Mouse (Mus musculus) cerebellum, postnatal 14 days (tissue): Measurements from ENCODE around the gene Ndufa7.

Experiments
- DNase-seq, 2 experiments: peaks; one replicate each; pipeline ENCODE4 v3.0.0; 2021; ENCODE audit warnings: mixed read lengths in 2 of 2

Ndufa7 gene

DNA sequence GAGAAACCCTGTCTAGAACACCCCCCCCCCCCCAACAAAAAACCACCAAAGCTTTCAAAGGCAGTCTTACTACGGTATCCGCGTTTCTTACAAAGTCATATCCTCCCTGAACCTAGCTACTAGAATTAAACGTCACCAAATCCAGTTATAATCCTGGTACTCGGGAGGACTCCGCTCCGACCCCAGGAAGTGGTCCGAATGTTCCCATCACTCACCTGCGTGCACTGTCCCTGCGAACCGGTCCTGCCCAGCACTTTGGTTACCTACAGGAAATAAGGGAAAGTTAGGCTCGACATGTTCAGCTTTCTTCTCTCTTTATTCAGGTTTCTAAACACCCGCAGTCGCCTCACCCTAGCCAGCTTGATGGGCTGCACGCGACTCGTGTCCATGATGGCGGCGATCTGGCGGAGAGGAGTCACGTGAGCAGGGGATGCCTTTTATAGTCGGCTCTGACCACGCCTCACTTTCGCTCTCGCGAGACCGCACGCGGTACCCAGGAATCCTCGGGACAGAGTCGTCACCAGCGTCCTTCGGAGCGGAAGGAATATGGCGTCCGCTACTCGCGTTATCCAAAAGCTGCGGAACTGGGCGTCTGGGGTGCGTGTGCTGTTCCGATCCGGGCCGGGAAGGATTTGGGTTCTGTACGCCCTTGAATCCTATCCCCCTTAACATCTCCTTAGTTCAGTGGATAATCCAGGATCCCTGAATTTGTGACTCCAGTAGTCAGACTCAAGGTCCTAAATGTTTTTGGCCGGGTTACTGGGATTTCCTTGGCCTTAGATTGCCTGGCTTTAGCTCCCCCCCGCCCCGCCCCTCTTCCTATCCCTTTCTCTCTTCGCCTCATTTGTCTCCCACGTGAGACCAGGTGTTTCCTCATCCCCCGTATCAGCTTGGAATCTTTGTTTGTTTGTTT, at the start of gene Ndufa7, which contains the start of gene Rps28:
Gene Ndufa7, plus strand, starts transcription at position 489 of the 913 bp plus-strand sequence.
Gene Rps28, minus strand, starts transcription at position 479 of the 913 bp plus-strand sequence.
- peak; percentile 98 to 99 for DNase-seq

DNA sequence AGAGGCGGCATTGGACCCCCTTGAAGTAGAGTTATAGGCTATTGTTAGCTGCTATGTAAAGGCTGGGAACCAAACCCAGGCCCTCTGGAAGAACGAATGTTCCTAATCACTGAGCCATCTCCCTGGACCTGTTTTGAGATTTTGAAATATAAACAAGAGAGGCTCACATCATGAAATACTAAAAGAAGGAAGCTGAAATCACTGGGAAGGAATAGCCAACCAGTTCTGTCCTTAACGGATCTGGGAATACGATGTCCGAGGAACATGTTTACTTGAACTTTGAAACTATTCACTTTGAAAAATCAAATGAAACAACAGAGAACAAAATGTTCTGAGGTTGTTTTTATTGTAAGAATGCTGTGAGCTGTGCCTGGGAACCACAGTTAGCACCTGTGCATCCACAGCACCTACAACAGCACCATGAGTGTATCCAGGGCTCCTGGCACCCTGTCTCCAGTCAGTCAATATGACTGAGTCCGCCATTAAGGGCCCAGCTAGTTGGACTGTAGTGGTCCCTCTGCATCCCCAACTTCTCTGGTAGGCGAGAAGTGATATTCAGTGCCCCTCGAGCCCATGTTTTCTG, 49.7 kb upstream of the Ndufa7 start:
- no peak for DNase-seq

DNA sequence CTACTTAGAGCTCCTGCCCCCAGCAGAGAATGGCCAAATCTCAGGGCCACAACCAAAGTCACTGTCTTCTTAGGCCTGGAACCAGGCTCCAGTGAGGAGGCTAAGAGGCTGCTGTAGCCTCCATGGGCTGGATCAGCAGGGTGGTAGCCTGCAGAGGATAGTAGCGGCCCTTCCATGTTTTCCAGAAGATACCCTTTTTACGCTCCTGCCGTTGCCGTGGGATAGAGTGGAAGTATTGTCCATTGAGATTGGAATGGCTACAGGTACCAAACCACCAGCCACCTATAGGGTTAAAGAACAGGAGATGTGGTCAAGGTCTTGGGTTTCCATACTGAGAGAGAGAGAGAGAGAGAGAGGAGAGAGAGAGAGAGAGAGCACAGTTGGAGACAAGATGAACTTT, 49.1 kb upstream of the Ndufa7 start:
- no peak for DNase-seq

DNA sequence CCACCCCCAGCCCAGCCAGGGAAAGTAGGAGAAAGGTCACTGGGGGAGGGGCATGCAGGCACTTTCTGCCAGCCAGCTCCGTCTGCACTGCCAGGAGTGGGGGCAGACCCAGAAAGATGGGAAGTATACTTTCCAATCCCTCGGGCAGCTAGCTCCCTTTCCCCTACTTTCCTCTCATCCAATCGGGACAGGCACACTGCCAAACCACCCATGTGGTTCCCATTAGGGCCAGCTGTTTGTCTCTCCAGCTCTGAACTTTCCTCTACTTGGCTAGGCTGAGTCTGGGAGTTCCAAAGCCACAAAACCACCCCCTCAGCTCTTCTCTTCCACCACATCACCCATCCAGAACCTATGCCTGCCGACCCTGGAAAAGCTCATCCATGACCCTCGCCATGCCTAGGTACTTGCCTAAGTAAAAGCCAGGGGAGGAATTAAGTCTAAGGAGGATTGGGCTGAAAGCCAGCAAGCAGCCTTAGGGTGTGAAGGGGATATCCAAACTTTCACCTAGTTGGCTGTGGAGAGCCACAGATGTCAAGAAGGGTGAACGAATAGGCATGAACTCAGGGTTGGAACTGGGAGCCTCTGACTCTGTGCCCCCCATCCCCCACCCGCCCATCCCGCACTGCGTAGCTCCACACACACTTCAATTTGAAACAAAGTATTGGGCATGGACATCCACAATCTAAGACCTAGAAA, 45.0 kb upstream of the Ndufa7 start:
- peak; percentile 59 to 79 for DNase-seq

DNA sequence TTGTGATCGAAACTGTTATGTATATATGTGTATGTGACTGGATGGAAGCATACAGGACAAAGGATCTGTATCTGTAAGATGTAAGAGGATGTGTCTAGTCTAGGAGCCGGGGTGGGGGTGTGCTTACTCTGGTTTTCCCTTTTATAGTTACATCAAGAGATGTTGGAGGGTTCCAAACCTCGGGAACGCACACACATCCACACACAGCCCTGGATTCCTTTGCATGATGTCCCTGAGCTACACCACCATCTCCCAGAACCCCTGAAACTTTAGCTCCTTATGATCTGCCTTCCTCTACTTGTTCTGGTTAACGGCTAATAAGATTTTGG, 44.4 kb upstream of the Ndufa7 start:
- DNase-seq, result no peak

DNA sequence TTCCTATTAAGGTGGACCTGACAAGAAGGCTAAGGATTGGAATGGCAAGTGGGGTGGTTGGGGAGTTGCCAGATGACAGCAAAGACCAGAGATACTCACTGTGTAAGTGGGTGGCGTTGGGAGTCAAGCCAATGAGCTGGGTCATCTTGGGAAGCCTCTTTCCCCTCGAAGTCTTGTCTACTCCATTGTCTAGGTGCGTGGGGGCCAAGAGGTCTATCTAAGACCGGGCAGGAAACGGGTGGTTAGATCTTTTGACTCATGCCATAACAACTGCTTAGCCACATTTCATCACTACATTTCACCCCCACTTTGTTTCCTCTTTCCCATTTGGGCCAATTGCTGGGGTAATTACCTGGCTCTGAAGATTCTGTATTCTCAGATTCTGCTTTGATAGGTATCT, 43.9 kb upstream of the Ndufa7 start:
- DNase-seq, result no peak

DNA sequence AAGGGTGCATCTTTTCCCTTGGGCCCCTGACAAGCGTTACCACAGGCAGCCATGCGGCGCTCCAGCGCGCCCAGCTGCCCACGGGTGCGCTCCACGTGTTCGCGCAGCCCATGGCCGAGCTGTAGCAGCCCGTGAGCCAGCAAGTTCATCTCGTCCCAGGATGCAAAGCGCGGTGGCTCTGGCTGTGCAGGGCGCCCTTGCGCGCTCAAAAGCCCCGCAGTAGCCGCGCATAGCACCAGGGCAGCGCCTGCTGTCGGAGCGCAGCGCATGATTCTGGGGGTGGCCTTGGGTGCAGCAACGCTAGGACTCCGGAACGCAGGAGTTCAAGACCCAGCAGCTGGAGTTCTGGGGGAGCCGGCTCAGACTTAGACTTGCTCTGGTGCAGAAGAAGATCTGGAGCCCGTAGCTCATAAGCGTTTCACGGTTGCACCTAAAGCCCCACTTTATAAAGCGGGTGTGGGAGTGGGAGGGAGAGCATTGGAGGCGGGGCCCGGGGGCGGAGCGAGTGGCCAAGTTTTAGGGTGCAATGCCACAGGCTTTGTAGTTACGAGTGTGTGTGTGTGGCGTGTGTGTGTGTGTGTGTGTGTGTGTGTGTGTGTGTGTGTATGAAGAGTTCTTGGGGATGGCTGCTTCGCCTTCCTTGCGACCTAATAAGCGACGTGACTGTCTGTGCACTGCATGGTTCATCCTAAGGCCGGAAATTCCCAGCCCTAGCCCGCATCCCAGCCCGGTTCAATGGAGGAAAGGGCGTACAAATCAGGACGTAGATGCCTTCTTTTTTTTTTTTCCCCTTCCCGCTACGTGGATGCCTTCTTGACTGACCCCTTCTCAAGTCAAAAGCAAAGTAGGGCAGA, 43.0 kb upstream of the Ndufa7 start, which contains the start of gene Angptl4:
Gene Angptl4, minus strand, starts transcription at position 707 of the 854 bp plus-strand sequence.
- peak; percentile 22 to 23 for DNase-seq

DNA sequence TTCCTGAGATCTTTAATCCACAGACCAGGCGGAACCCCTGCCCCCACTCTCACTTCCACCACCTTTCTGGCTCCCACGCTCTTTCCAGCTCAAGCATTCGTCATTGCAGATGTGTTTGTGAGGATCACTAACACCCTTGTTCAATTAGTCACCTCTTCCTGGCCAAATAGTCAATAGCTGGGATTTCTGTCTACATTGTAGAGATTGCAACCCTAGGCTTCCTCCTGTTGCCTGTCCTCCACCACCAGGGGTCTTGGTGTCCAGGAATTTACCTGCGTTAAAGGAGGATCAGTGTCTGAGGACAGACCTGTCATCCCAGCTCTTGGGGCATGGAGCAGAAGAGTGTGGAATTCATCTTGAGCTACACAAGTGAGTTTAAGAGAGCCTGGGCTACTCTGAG, 42.3 kb upstream of the Ndufa7 start:
- no peak for DNase-seq

DNA sequence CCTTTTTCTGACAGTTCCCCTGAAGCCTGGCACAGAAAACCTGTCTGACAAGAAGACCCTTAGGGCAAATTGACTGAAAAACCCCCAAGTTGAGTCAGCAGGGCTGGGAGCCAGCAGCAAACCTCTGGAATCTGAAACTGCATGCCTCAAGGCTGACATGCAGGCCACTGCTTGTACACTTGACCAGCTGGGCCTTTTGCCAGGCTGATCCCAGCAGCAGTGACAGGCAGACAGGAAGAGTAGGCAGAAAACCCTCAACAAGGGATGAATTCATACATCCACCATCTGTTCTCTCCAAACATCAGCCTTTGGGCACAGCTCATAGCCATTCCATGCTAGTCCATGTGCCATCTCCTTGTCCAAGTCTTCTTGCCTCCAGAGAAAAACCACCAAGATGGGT, 41.0 kb upstream of the Ndufa7 start:
- DNase-seq, result peak in 1 of 2 experiments; percentile 34

DNA sequence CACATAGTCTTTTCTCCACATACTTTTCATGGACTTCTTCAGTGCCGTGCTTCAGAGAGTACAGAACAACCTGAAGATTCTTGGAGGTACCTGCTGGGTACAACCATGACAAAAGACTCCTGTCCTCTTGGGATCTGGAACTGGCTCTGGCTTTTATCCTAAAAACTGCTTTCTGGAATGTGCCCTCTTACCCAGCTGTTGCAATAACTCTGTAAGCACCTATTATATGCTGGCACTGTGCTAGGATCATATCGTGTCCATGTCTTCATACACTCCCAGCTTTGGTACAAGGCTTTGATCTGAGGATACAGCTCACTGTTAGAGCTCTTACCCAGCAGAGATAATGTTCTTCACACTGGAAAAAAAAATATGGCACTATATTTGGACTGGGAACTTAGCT, 39.4 kb upstream of the Ndufa7 start:
- DNase-seq, result no peak

DNA sequence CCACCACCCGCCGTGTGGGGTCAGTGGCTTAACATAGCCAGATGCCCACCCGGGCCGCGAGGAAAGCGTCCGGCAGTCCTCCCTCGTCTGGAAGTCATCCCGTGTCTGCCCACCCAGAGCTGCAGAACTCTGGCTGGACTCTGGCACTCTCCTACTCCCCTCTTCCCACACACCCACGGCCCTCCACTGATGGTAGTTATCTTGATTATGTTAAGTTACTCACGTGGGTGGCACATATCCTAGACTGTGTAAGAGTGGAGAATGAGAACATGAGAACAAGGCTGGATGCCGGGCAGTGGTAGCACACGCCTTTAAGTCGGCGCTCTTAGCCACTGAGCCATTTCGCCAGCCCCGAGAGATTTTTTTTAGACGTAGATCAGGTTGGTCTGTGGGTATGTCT, 38.0 kb upstream of the Ndufa7 start:
- no peak for DNase-seq

DNA sequence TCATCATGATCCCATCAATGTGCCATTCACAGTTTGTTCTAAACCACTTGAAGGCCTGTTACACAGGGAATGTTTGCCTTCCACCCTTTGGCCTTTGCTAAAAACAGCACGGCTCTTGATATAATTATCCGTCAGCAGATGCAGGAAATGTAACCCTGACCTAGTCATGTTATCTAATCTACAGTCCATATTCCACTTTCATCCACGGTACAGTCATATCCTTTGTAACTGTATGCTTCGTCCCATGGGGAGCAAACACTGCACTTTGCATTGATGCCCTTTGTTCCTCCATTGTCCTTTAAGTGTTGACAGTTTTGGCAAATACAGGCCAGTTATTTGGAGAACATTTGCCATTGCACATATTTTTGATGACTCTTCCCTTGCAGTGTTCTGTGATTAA, 35.6 kb upstream of the Ndufa7 start:
- DNase-seq, result no peak

DNA sequence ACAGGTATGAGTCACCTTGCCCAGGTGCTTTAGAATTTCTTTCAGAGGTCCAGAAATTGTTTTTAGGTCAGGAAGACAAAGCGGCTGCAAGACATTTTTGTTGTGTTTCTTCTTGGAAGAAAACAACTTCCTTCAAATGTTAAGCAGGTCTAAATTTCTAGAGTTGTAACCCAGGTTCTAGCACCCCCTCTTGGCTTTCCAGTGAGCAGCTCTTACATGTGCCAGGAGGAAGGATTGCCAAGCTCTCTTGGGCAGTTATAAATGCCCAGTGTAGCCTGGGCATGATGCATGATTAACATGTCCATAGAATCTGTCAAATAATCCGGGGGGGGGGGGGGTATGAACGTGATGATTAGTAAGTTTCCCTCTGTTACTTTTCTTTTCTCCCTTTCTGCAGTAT, 26.1 kb upstream of the Ndufa7 start:
- DNase-seq, result no peak

DNA sequence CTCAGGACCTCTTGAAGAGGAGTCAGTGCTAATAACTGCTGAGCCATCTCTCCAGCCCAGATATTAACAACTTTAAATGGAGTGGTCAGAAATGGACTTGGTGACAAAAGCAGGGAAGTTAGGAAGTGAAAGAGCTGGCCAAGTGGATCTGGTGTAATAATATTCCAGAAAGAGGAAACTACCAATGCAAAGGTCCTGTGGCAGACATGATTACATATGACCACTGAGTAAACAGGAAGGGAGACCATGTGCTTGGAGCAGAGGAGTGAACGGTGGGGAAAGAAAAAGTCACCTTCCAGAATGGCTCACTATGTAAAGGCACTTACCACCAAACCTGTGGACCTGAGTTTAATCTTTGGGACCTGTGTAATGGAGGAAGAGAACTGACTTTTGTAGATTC, 25.1 kb upstream of the Ndufa7 start:
- DNase-seq, result no peak

DNA sequence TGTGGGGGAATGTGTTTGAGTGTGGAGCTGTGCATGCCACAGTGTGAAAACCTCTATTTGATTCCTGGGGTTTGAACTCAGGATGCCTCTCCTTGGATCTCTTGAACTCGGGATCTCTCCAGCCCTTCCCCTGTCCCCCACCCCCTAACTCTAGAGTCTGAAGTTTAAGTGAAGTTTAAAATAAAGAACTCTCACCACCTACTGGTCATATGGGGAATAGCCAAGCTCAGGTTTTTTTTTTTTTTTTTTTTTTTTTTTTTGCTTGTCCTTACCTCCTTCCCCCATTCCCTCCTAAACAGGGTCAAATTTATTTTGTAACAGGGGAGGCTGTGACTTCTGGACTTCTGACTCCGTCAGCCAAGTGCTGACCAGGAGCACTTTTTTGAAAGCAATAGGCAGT, 22.2 kb upstream of the Ndufa7 start:
- DNase-seq, result no peak

DNA sequence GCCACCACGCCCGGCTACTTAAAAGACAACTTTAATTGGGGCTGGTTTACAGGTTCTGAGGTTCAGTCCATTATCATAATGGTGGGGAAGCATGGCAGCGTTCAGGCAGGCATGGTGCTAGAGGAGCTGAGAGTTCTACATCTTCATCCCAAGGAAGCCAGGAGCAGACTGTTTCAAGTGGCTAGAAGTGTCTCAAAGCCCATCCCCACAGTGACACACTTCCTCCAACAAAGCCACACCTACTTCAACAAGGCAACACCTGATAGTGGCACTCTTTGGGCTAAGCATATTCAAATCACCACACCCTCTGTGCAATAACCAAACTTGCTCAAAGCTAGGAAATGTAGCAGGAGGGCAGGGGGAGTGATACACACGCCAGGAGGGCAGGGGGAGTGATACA, 20.2 kb upstream of the Ndufa7 start:
- no peak for DNase-seq

DNA sequence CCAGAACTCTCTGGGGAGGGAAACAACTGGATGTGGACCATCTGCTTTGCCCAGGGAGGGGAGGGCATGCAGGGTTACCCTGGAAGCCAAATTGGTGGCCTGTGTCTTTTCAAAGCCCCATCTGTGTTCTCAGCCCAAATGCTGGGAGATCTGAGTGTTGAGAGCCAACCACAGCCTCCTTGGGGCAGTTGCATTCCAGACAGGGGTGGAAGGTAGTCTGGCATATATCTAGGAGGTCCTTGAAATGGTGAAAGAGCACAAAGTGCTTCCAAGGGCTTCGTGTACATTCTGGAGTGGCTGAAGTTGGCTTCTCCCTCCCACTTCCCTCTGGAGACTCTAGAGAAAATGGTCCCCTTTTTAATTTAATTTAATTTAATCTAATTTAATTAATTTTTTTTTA, 19.6 kb upstream of the Ndufa7 start:
- no peak for DNase-seq

DNA sequence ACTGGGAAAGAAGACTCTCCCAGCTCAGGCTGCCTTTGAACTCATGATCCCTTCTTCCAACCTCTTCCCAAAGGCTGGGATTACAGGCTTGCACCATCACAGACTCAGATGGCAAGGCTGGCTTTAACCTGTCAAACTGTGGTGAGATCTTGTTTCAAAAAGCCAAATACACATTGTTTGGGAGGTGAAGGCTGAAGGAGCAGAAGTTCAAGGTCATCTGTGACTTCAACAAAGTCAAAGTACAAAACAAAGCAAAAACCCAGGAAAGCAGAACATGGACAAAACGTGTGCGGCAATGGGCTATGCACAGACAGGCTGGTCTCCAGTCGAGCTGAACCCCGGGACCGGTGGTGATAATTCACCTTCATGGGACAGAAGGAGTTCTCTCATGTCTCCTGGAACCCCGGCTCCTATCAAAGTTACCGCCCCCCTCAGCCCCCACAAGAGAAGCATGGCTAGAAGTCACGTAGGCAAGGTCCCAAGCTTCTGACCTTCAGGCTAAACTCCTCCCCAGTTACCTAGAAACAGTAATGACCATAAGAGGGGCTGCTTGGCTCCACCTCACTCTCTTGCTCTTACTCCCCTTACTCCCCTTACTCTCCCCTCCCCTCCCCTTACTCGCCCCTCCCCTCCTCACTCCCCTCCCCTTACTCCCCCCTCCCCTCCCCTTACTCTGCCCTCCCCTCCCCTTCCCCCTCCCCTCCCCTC, 17.0 kb upstream of the Ndufa7 start:
- no peak for DNase-seq

DNA sequence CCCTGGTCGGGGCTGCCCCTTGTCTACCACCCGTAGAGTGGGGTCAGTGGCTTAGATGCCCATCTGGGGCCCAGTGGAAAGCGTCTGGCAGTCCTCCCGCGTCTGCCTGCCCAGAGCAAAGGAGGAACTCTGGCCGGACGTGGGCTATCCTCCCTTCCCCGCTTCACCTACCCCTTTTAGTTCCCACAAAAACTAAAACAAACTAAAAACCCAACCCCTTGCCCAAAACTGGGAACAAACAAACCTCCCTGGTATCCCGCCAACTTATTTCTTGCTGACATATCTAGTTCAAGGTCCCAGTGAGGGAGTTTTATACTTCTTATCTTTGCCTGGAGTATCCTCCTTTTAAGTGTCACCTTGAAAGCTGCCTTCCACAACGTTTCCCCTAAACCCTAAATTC, 16.2 kb upstream of the Ndufa7 start:
- DNase-seq, result no peak

DNA sequence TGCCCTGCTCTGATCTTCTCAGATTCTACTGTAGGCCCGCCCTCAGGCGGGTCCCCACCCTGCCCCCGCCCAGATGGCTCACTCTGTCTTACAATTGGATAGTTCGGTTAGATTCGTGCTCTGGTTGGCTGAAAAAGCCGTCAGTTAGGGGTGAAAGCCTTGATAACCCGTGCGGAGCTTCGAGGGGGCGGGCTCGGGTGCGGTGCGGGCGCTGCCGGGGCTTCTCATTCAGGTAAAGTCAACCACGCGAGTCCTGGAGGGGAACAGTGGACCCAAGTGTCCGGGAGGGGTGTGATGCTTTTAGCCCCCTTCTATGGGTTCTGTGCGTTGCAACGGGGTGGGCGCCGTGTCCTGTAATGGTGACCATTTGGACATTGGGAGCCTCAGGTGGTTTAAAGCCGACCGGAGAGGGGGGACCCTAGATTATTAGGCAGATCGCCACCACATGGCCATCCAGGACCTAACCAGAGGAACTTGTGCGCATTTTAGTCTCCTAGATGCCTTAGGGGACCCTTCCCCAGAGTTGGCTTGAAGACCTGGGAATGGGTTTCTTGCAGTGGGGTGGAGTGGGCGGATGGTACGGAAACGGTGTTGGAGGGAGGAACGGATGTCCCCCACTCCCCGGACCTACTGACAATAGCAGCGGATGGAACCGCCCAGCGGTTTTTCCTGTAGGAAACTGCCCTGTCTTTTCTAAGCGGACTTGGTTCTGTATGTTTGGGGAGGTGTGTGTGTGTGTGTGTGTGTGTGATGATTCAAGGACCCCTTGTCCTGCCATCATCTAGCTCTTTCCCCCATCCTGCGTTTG, 13.8 kb upstream of the Ndufa7 start, which contains the start of gene Kank3:
Gene Kank3, plus strand, starts transcription at position 186 of the 808 bp plus-strand sequence.
- DNase-seq, result peak; percentile 95 to 97

DNA sequence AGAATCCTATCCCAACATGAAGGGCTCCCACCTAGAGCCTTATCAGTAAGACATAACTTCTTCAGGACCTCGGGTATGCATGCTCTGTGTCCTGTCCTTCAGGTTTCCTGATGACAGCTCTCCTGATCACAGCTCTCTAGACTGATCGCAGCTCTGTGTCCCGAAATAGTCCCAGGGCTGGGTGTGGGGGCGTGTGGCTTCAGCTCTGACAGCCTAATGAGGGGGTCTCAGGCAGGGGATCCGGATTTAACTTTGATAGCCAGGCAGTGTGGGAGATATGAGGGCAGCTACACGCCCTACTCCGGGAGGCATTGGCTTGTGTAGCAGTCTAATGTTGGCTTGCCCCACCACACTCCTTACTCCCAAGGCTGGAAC, 13.2 kb upstream of the Ndufa7 start:
- DNase-seq, result no peak
